Mouse (Mus musculus) stomach, postnatal 0 days (tissue): ENCODE measurements around the gene Mettl26.

Experiments
- CTCF ChIP-seq: IDR thresholded peaks from 2 replicates; pipeline ENCODE4 v1.5.1; 2016; ENCODE audit warnings: antibody characterized with exemption, low read depth, mild to moderate bottlenecking, moderate library complexity
- EP300 ChIP-seq: optimal IDR thresholded peaks from 2 replicates; pipeline ENCODE3; 2016; ENCODE audit warnings: antibody characterized with exemption

DNA sequence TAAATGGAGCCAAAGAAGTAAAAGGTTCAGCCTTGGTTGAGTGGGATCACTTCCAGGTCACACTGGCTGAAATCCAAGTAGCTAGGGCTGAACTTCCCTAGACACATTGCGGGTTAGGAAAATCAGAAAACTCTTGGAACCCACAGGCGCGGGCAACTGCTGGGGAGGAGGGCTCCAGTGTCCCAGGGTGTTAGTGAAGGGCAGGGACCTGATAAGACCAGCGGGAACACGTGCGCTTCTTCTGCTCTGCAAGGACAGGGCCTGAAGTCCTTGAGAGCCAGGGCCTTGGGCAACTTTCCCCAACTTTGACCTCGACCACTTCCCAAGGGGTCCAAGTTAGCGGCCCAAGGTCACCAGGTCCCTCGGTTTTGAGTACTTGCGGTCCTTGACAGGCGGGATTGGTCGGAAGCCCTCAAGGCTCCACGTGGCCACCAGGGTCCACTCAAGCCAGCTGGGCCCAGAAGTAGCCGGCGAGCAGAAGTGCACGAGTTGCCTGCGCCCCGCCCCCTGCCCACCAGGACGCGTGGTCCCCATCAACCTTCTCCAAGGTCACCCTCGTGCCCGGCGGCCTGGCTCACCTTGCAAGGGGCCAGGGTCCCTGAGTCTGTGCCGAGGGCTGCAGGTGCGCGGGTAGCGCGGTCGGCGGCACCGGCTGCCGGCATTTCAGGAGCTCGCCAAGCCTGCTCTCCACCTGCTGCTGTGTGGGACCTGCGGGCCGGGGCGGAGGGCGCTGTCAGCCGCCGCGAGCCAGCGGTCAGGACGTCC lies 6.9 kb upstream of the Mettl26 start:
- TF ChIP-seq CTCF (no peak), EP300 (no peak)
